Mouse (Mus musculus): ENCODE results near the gene Rfx1.
A peak's percentile ranks its signal among the peaks of the same experiment; 100 is the strongest.

Rfx1 gene

GRCm38 (mm10) chr8:84066291-84066930, at the start of gene Rfx1:
TSS of gene Rfx1 (plus strand) at chr8:84066834.
- DNase-seq (ENCODE audit: low spot score in 2 of 2), result peak; percentile 99 to 100

- no peak for DNase-seq (ENCODE audit: low spot score in 2 of 2)
These were observed 46.9 kb upstream of the Rfx1 start for GRCm38 (mm10) chr8:84019738-84020137.

GRCm38 (mm10) chr8:84021096-84021495, 45.5 kb upstream of the Rfx1 start, which contains the start of gene Palm3:
TSS of gene Palm3 (plus strand) at chr8:84021471.
- DNase-seq (ENCODE audit: low spot score in 2 of 2), result no peak

DNA sequence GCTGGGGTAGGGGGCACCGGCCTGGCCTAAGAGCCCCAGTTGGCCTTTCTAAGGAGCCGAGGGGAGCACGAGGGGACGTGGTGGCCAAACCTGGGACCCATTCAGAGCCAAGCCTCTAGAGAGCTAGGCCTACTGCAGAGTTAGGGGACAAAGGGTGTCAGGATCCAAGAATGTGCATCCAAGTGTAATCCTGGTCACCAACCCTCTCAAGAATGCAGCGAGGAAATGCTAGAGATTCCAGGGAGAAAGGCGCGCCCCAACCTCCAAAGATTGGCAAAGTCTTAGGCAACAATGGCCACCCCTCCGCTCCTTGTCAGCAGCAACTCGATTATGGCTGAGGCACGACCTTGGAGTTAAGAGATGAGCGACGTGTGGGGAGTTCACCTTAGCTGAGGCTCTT, 45.1 kb upstream of the Rfx1 start:
- DNase-seq (ENCODE audit: low spot score in 2 of 2), result no peak

DNA sequence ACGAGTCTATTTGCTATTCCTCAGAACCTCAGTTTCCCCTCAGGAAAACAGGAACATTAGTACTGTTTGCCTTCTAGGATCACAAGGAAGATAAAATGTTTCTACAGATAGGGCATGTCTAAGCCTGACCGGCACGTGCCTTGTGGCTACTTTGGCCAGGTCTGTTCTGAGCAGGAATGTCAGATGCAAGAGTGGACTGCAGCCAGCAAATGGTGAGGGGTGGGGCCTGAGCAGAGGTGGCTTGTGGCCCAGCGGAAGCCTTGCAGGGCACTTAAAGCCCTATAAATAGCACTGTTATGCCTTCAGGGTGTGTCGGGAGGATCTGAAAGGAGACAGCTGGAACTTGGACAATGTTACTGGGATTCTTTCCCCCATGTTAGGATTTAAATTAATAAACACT, 43.5 kb upstream of the Rfx1 start:
- DNase-seq (ENCODE audit: low spot score in 2 of 2), result no peak

DNA sequence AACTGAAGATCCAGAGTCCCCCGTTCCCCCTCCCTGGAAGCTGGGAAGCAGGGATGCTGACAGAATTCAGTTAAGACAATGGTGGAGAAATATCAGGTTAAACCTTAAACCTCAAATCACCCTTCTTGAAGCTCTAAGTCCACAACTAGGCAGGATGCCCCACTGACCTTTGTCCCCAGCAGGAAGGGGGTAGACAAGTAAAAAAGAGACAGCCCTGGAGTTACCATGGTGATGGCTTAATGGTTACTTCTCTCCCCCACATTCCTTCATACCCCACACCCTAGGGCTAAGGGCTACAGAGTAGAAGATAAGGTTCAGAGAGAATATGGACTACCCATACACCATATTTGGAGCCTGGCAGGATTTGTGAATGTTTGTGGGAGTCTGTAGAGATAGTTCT, 43.0 kb upstream of the Rfx1 start:
- no peak for DNase-seq (ENCODE audit: low spot score in 2 of 2)

GRCm38 (mm10) chr8:84024171-84024570, 42.5 kb upstream of the Rfx1 start:
- DNase-seq (ENCODE audit: low spot score in 2 of 2), result no peak

GRCm38 (mm10) chr8:84025863-84026262, 40.8 kb upstream of the Rfx1 start:
- no peak for DNase-seq (ENCODE audit: low spot score in 2 of 2)

DNA sequence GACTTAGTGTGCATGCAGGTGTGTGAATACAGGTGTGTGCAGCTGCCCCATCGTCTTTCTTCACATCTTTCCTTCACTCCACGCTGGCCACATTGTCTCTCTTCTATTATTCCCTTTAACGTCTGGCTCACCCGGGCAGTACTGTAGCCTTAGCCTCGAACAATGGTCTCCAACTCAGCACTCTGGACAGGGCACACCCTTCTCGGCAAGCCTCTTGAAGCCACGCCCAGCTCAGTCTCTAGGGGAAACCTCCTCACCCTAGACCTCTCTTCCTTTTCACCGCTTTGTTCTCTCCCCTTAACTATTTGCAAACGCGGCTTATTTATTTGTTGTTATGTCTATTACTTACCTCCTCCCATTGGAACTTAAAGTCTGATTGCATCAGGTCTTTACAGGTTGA, 39.2 kb upstream of the Rfx1 start:
- no peak for DNase-seq (ENCODE audit: low spot score in 2 of 2)

DNA sequence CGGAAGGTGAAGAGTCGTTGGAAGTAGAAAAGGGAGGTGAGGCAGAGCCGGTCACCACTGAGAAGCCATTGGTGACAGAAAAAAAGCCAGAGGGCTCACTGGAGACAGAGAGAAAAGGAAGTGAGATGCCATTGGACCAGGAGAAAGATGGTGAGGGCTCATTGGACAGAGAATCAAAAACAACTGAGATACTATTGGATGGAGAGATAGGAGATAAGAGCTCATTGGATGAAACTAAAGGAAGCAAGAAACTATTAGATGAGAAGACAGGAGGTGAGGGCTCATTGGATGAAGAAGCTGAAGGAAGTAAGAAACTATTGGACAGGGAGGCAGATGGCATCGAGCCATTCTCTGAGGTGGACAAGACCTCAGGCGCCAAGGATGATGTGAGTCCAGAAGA, 37.4 kb upstream of the Rfx1 start:
- no peak for DNase-seq (ENCODE audit: low spot score in 2 of 2)

- no peak for DNase-seq (ENCODE audit: low spot score in 2 of 2)
These were observed 33.9 kb upstream of the Rfx1 start for GRCm38 (mm10) chr8:84032777-84033176.

DNA sequence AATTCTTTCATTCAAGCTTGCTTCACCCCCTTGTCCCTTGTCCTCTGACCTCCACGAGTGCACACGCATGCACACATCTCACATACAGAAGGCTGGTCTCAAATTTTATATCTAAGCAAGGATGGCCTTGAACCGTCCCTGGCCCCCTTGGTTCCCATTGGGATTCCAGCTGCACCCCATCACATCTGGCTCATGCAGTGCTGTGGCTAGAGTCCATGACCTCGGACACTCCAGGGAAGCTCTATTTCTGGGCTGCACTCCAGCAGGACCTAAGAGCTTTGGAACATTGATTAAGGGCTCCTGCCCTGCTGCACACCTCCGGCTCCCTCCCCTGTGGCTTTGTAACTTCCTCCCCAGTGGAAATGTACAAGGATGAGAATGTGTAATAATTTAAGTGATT, 28.6 kb upstream of the Rfx1 start:
- no peak for DNase-seq (ENCODE audit: low spot score in 2 of 2)

GRCm38 (mm10) chr8:84039050-84039449, 27.6 kb upstream of the Rfx1 start:
- peak; percentile 67 to 80 for DNase-seq (ENCODE audit: low spot score in 2 of 2)

GRCm38 (mm10) chr8:84042066-84042947, 24.3 kb upstream of the Rfx1 start, which contains the start of gene Il27ra:
TSS of gene Il27ra (minus strand) at chr8:84042589.
- peak in 1 of 2 experiments; percentile 16 for DNase-seq (ENCODE audit: low spot score in 2 of 2)

DNA sequence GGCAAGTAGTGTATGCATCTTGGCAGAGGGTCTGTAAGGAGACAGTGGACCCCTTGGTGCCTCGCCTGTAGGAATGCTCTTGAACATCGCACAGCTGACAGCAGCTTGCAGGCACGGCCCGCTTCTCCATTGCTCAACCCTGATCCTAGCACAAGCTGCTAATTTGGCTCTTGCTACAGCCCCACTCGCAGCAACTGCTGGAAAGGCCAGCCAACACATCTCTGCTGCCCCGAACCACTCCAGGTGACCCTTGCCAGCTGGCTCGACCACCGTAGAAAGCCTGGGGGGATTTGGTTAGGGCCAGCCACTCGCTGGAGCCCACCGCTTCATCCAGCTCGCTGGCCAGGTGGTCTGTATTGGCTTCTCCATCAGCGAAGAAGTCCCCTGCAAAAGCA, 23.7 kb upstream of the Rfx1 start:
- DNase-seq (ENCODE audit: low spot score in 2 of 2), result no peak

GRCm38 (mm10) chr8:84044103-84044502, 22.5 kb upstream of the Rfx1 start:
- DNase-seq (ENCODE audit: low spot score in 2 of 2), result no peak

GRCm38 (mm10) chr8:84044900-84045299, 21.7 kb upstream of the Rfx1 start, which contains the start of gene Rln3:
TSS of gene Rln3 (minus strand) at chr8:84045000.
- DNase-seq (ENCODE audit: low spot score in 2 of 2), result no peak

GRCm38 (mm10) chr8:84046505-84046904, 20.1 kb upstream of the Rfx1 start:
- DNase-seq (ENCODE audit: low spot score in 2 of 2), result no peak

DNA sequence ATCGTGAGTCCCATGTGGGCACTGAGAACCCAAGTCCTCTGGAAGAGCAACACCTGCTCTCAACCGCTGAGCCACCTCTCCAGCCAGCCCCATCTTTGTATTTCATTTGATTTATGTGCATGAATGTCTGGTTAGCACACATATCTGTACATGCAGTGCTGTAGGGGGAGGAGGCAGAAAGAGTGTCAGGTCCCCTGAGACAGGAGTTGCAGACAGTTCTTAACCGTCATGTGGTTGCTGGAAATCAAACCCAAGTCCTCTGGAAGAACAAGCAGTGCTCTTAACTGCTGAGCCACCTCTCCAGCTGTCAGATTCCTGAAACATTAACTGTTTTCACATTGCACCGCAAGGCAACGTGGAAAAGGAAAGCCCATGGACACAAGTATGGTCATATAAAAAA, 18.5 kb upstream of the Rfx1 start:
- DNase-seq (ENCODE audit: low spot score in 2 of 2), result no peak

DNA sequence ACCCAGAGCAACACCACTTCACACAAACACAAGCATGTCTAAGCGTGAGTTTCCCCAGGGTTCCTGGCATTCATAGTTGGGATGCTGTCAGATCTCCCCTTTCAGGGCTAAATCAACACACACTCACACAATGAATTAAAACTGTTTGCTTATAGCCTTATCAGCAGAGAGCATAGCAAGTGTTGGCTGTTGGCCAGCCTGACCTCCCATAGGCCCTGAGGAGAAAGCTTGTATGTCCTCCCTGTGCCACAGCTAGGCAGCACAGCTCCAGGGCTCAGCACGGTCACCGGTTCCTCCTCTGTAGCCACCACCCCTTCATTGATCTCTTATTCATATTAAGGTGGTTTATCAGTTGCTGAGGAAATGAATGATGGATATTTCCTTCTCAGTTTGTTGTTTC, 13.9 kb upstream of the Rfx1 start:
- DNase-seq (ENCODE audit: low spot score in 2 of 2), result no peak

DNA sequence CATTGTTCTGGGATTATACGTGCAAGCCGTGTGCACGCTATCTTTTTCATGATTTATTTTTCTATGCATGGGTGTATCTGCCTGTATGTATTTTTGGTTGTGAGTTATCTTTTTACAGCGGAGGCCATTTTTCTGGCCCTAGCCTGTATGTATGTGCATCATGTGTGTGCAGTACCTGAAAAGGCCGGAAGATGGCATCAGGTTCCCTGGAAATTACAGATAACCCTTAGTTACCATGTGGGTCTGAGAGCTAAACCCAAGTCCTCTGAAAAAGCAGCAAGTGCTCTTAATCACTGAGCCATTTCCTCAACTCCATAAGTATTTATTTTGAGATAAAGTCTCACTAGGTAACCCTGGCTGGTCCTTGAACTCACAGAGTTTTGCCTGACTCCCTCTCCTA, 13.4 kb upstream of the Rfx1 start:
- no peak for DNase-seq (ENCODE audit: low spot score in 2 of 2)

- no peak for DNase-seq (ENCODE audit: low spot score in 2 of 2)
These were observed 8.8 kb upstream of the Rfx1 start for GRCm38 (mm10) chr8:84057827-84058226.

DNA sequence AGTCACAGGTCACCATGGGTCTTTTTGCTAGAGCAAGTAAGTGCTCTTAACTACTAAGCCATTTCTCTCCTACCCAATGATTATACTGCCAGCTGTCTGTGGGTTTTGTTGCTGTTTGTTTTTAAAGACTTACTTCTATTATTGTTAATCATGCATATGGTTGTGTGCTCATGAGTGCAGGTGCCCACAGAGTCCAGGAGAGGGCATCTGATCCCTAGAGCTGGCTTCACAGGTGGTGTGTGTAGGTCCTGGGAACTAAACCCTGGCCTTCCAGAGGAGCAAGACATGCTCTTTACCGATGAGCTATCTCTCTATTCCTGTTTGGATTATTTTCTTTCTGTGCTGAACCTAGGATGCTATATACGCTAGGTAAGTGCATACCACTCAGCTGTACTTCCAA, 7.4 kb upstream of the Rfx1 start:
- no peak for DNase-seq (ENCODE audit: low spot score in 2 of 2)

Data from frontal cortex, postnatal 36 days (tissue).